20 mouse cellular contexts compared by ENCODE assay signal in genomic region chr17:62570101-62570500, GRCm38 (mm10).
A peak's percentile ranks its signal among the peaks of the same experiment; 100 is the strongest.
DNase-seq lines count a peak whose midpoint lies in the region.
"Had no signal": no experiment of that assay in that cellular context is flagged by ENCODE, and none has a peak within 500 bp of the region (broad histone marks: within the 10 kb centered on the region; RNA-seq: fewer than 3 reads in every experiment).

No protein-coding gene starts in this region.

- peak; percentile 9 to 46 for DNase-seq in frontal cortex, postnatal 36 days (ENCODE audit: low spot score in 2 of 2)
- DNase-seq in frontal cortex, postnatal 10 days (ENCODE audit: low spot score in 2 of 2), result no peak
- DNase-seq in left cerebral cortex, adult 18-20 months (ENCODE audit: low spot score in 2 of 2), result peak; percentile 8 to 41
- DNase-seq in left cerebral cortex, postnatal 36 days (ENCODE audit: low spot score in 2 of 2), result no peak
- DNase-seq in right cerebral cortex, adult 2 months (ENCODE audit: low spot score in 2 of 2), result peak; percentile 35 to 48
- DNase-seq in right cerebral cortex, postnatal 4 days, result no peak
- DNase-seq in liver, result no peak
- no peak for DNase-seq in adrenal gland, postnatal 25 days
- DNase-seq: adrenal gland, adult 2 months; cerebellum, adult 8-10 months; cerebellum, postnatal 25 days; forebrain, postnatal 0 days; gastrocnemius, postnatal 10 days; heart, postnatal 36 days; kidney, adult 9 months; kidney, postnatal 10 days; liver, postnatal 0 days; lung, postnatal 36 days; right cerebral cortex, postnatal 14 days; thymus, postnatal 25 days had no signal

- intact Hi-C loops in left cerebral cortex, postnatal 36 days (cut with DNase I), result no loop called here

Comparison
In these comparisons a context has a peak if more than half of its experiments do, and no peak if none do; other contexts are left out.
1. DNase-seq: peak in frontal cortex, postnatal 36 days (2 of 2), left cerebral cortex, adult 18-20 months (2 of 2) and right cerebral cortex, adult 2 months (2 of 2); none in frontal cortex, postnatal 10 days (0 of 2), left cerebral cortex, postnatal 36 days (0 of 2), right cerebral cortex, postnatal 4 days (single experiment), liver (single experiment) and adrenal gland, postnatal 25 days (single experiment).